Mouse (Mus musculus): Measurements from ENCODE around the gene Tmprss6.

- no peak for TF ChIP-seq POLR2A (IDR thresholded peaks at IDR 0.05; ENCODE audit: borderline replicate concordance, extremely low read depth, insufficient read depth, insufficient read length, poor library complexity, severe bottlenecking)
- no peak for TF ChIP-seq CTCF (IDR thresholded peaks at IDR 0.05; ENCODE audit: borderline replicate concordance, extremely low read depth, insufficient read depth, insufficient read length)
Observed at GRCm38 (mm10) chr15:78409570-78410052, 58.8 kb downstream of the Tmprss6 start.

Measured in brain, embryonic 14.5 days (tissue).